Mouse (Mus musculus): ENCODE measurements around the gene Vmn1r202. TPM values are rescaled to one million over a fixed set of nuclear protein-coding genes. Genes with fewer than 3 reads are reported as not detected.

The Vmn1r202 gene
- total RNA-seq (2023) = not detected

GRCm38 (mm10) chr13:22505281-22505680 lies at the start of gene Vmn1r202:
Gene Vmn1r202 (minus strand): TSS chr13:22505381.

DNA sequence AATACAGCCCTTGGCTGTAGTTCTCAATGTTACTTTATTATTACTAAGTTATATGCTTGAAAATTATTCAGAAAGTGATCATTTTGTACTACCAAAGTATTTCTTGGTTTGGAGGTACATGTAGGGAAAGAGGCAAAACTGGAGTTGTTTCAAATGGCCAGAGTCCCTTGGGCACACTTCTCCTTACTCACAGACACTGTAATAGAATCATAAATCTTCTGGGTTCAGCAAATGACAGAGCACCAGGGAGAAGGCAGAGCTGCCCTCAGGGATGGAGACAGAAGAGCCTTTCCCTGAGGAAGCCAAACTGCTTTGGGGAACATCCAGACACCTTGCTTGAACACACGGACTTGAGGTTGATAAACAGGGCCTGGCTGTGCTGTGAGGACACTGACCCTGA lies 47.7 kb upstream of the Vmn1r202 start, which contains the start of gene Vmn1r204:
Gene Vmn1r204 (plus strand): TSS at position 301 of the 400 bp plus-strand sequence.

DNA sequence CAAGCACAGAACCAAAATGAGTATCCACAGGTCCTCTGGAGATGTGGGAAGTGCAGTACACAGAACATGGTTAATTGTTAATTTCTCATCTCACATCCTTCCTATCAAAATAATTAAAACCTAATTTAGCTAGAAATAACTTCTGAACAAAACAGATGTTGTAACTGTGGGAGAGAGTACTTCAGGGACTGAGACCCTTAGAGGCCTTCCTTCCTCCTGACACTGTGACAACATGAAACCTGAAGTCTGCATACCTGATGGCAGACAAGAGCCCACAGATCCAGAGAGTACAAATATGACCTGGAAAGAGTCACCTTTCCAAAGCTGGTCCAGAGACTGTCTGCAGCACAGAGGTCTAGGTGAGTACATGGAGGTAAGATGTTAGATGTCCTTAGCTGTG lies 12.6 kb upstream of the Vmn1r202 start, which contains the start of gene Vmn1r203:
Gene Vmn1r203 (plus strand): TSS at position 301 of the 400 bp plus-strand sequence.

GRCm38 (mm10) chr13:22471623-22472022 lies 33.6 kb downstream of the Vmn1r202 start, which contains the start of gene Vmn1r201:
Gene Vmn1r201 (plus strand): TSS chr13:22471923.

Other genes with a start within 250 kb of the Vmn1r202 start
- gene Vmn1r195, start 234.9 kb downstream of the Vmn1r202 start, total RNA-seq (2023) = not detected
- gene Vmn1r196, start 215.5 kb downstream of the Vmn1r202 start, total RNA-seq (2023) = not detected
- not detected for gene Vmn1r197, start 180.8 kb downstream of the Vmn1r202 start, total RNA-seq (2023)
- gene Vmn1r198, start 155.0 kb downstream of the Vmn1r202 start, total RNA-seq (2023) = not detected
- not detected for gene Vmn1r199, start 125.6 kb downstream of the Vmn1r202 start, total RNA-seq (2023)
- not detected for gene Vmn1r200, start 115.0 kb downstream of the Vmn1r202 start, total RNA-seq (2023)
- not detected for gene Vmn1r201, start 33.5 kb downstream of the Vmn1r202 start, total RNA-seq (2023)
- not detected for gene Vmn1r203, start 12.7 kb upstream of the Vmn1r202 start, total RNA-seq (2023)
- not detected for gene Vmn1r204, start 47.8 kb upstream of the Vmn1r202 start, total RNA-seq (2023)
- not detected for gene Vmn1r205, start 87.6 kb upstream of the Vmn1r202 start, total RNA-seq (2023)
- gene Vmn1r206, start 118.9 kb upstream of the Vmn1r202 start, total RNA-seq (2023) = not detected
- not detected for gene Vmn1r207-ps, start 224.2 kb upstream of the Vmn1r202 start, total RNA-seq (2023)

Data from CD4-positive naive resting alpha-beta T cell, adult 57 days (primary cell).